Mouse (Mus musculus) lung, adult 2 months (tissue): ENCODE measurements around the gene Galnt10.

Source experiments
- CTCF ChIP-seq: fragments of 200-500 bp; IDR thresholded peaks from 2 replicates; pipeline ENCODE4 v1.5.1; 2011; ENCODE audit warnings: mild to moderate bottlenecking, low read length, control low read depth; ENCODE audit not compliant: insufficient read depth
- POLR2A ChIP-seq: fragments of 200-500 bp; IDR thresholded peaks from 2 replicates; pipeline ENCODE4 v1.6.1; 2011; ENCODE audit warnings: low read depth, mild to moderate bottlenecking, control low read depth, low read length, borderline replicate concordance; ENCODE audit errors: extremely low read depth

DNA sequence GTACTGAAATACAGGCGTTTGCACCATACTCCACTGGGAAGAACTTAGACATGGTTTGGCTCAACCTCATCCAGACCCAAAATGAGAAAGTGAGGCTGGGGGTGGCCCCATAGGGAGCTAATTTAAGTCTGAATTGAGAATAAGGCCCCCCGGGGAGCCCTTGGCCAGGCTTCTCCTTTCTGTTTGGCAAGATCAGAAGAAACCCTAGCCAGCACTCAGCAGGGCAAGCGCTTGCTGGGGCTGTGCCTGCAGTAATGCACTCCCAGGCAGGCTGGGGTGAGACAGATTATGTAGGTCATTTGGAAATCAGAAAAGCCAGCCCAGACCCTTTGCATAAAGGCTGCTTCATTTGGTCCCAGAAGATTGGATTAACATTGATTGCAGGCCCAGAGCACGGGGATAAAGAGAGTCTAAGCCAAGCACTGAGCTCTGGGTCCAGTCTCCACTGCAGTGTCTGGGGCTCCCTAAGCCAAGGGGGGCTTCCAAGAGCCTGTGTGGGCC is 44.6 kb upstream of the Galnt10 start:
- no peak for TF ChIP-seq POLR2A
- TF ChIP-seq CTCF = no peak
